Mouse (Mus musculus): ENCODE measurements around the gene Bcorl1. TPM values are rescaled to one million over a fixed set of nuclear protein-coding genes. Genes with fewer than 3 reads are reported as not detected.
A peak's percentile ranks its signal among the peaks of the same experiment; 100 is the strongest.

Bcorl1 gene
- polyA plus RNA-seq, 1 experiment from 2014 or later: 3.6 TPM

GRCm38 (mm10) chrX:48342731-48343130, 1.6 kb downstream of the Bcorl1 start:
- Histone ChIP-seq H3K4me3 (replicated peaks) (peak overlapping the region; percentile 73), H3K4me1 (replicated peaks) (peaks cover 49% of the 10 kb centered on the region), H3K9ac (peak overlapping the region; percentile 62), H3K4me2 (peak overlapping the region; percentile 89), H3K9me3 (replicated peaks) (no peaks in the 10 kb centered on the region), H3K36me3 (replicated peaks) (no peaks in the 10 kb centered on the region), H3K27ac (replicated peaks) (peak overlapping the region; percentile 51; the same call in 1 of the 2 replicates), H3K27me3 (peaks cover 39% of the 10 kb centered on the region)
- WGBS (ENCODE audit: insufficient replicate concordance): 16% methylated on average over 16 of the region's 16 CpGs
- ATAC-seq (ENCODE audit: insufficient read depth): 0 out of 2 replicates have a peak, but pooled peaks have one; percentile 8

DNA sequence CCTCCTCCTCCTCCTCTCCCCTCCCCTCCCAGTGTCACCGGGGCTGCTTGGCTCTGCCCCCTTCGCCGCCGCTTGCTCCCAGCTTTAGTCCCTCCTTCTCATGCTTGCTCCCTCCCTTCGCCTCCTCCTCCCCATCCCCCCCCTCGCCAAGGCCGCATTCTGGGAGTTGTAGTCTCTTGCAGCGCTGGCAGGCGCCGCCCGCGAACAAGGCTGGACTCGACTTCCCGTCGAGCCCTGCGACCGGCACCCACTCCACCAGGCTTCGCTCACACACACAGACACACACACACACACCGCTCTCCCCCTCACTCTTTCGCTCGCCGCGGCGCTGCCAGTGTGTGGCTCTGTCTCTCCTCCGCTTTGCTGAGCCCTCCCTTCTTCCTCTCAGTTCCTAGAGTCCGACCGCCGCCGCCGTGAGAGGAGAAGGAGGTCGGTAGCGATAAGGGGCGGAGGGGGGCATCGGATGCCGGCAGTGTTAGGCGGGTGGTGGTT, 2.3 kb downstream of the Bcorl1 start:
- peak; percentile 86 for ATAC-seq (ENCODE audit: insufficient read depth)
- H3K4me2 ChIP-seq: peak overlapping the region; percentile 89
- WGBS (ENCODE audit: insufficient replicate concordance): 7% methylated on average over 34 of the region's 36 CpGs
- H3K27ac ChIP-seq (replicated peaks): peak overlapping the region; percentile 91
- peak overlapping the region; percentile 73 for H3K4me3 ChIP-seq (replicated peaks)
- H3K36me3 ChIP-seq (replicated peaks): no peaks in the 10 kb centered on the region
- H3K4me1 ChIP-seq (replicated peaks): peaks cover 49% of the 10 kb centered on the region
- H3K9ac ChIP-seq: peak overlapping the region; percentile 70
- peaks cover 39% of the 10 kb centered on the region for H3K27me3 ChIP-seq
- no peaks in the 10 kb centered on the region for H3K9me3 ChIP-seq (replicated peaks)

GRCm38 (mm10) chrX:48343966-48344642, 2.9 kb downstream of the Bcorl1 start:
- Histone ChIP-seq H3K36me3 (replicated peaks) (no peaks in the 10 kb centered on the region), H3K4me2 (peak overlapping the region; percentile 89), H3K4me3 (replicated peaks) (peak overlapping the region; percentile 73), H3K4me1 (replicated peaks) (peaks cover 49% of the 10 kb centered on the region), H3K9me3 (replicated peaks) (no peaks in the 10 kb centered on the region), H3K27me3 (peaks cover 39% of the 10 kb centered on the region), H3K9ac (peak overlapping the region; percentile 70), H3K27ac (replicated peaks) (peak overlapping the region; percentile 91)
- ATAC-seq (ENCODE audit: insufficient read depth): no peak; the same call in 1 of the 2 replicates
- 17% methylated on average over 30 of the region's 30 CpGs for WGBS (ENCODE audit: insufficient replicate concordance)

DNA sequence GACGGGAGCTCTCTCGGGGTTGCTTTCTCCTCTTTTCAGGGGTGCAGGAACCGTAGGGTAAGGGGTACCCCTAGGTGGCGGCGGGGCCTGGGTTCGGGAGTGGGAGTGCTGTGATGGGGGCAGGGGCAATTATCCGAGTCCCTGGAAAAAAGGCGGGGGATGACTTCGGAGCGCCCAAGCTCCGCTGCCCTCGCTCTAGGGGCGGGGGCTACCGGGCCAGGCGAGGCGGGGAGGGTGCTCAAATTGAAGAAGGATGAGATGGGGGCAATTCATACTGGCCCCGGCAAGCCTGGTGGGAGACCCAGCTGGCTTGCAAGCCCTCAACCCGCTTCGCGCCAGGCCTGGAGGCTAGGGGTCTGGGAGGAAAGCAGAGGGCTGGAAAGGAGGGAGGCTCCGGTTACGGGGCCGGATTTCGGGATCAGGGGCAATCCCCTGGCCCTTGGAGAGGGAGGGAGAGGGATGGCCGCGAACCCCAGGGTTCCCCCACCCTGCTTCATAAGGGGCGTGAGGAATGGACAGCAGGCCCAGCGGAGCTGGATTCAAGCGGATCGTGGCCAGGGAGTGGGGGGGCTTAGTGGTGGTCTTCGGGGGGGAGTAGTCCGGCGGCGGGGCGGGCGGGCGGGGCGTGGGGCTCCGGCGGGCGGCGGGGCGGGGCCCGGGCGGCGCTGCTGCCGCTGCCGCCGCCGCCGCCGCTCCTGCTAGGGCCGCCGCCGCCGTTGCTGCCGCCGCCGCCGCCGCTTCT, 3.7 kb downstream of the Bcorl1 start:
- H3K27ac ChIP-seq (replicated peaks): peak overlapping the region; percentile 91
- peaks cover 49% of the 10 kb centered on the region for H3K4me1 ChIP-seq (replicated peaks)
- peak overlapping the region; percentile 73 for H3K4me3 ChIP-seq (replicated peaks)
- no peaks in the 10 kb centered on the region for H3K9me3 ChIP-seq (replicated peaks)
- no peaks in the 10 kb centered on the region for H3K36me3 ChIP-seq (replicated peaks)
- H3K9ac ChIP-seq: peak overlapping the region; percentile 70
- ATAC-seq (ENCODE audit: insufficient read depth): no peak
- H3K4me2 ChIP-seq: peak overlapping the region; percentile 89
- 10% methylated on average over 34 of the region's 61 CpGs for WGBS (ENCODE audit: insufficient replicate concordance)
- peaks cover 39% of the 10 kb centered on the region for H3K27me3 ChIP-seq

DNA sequence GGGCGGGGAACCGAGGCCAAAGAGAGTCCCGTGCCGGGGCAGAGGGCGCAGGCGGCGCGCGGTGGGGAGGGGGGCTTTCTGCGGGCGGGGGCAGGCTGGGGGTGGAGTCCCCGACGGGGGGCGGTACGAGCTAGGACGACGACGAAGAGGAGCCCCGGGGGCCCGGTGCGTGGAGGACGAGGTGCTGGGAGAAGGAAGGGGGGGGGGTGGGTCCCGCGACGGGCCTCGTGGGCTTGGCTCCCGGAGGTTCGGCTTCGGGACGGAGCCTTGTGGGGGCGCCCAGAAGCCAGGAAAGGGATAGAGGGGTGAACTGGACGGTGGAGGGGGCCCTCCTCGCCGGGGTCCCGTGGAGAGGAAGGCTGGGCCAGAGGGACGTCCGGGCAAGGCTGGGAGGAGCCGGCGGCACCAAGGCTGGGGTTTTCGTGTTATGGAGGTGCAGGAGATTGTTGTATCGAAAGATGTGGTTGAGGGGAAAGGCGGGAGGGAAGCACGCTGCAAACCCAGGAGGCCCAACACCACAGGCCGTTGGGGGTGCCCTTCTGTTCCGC, 4.3 kb downstream of the Bcorl1 start:
- Histone ChIP-seq H3K27ac (replicated peaks) (no peak overlapping the region; the same call in 1 of the 2 replicates), H3K27me3 (peaks cover 35% of the 10 kb centered on the region), H3K4me2 (peak overlapping the region; percentile 89), H3K9ac (peak overlapping the region; percentile 70), H3K36me3 (replicated peaks) (no peaks in the 10 kb centered on the region), H3K9me3 (replicated peaks) (no peaks in the 10 kb centered on the region), H3K4me1 (replicated peaks) (peaks cover 47% of the 10 kb centered on the region), H3K4me3 (replicated peaks) (peak overlapping the region; percentile 73)
- no peak for ATAC-seq (ENCODE audit: insufficient read depth)
- 13% methylated on average over 29 of the region's 45 CpGs for WGBS (ENCODE audit: insufficient replicate concordance)

- Histone ChIP-seq H3K4me2 (no peak overlapping the region), H3K27me3 (no peaks in the 10 kb centered on the region), H3K9me3 (replicated peaks) (no peaks in the 10 kb centered on the region), H3K36me3 (replicated peaks) (no peaks in the 10 kb centered on the region), H3K4me1 (replicated peaks) (peaks cover 25% of the 10 kb centered on the region), H3K9ac (no peak overlapping the region), H3K27ac (replicated peaks) (no peak overlapping the region), H3K4me3 (replicated peaks) (no peak overlapping the region)
- 66% methylated on average over 6 of the region's 6 CpGs for WGBS (ENCODE audit: insufficient replicate concordance)
- no peak for ATAC-seq (ENCODE audit: insufficient read depth)
Measured at GRCm38 (mm10) chrX:48355346-48355745, 14.2 kb downstream of the Bcorl1 start.

DNA sequence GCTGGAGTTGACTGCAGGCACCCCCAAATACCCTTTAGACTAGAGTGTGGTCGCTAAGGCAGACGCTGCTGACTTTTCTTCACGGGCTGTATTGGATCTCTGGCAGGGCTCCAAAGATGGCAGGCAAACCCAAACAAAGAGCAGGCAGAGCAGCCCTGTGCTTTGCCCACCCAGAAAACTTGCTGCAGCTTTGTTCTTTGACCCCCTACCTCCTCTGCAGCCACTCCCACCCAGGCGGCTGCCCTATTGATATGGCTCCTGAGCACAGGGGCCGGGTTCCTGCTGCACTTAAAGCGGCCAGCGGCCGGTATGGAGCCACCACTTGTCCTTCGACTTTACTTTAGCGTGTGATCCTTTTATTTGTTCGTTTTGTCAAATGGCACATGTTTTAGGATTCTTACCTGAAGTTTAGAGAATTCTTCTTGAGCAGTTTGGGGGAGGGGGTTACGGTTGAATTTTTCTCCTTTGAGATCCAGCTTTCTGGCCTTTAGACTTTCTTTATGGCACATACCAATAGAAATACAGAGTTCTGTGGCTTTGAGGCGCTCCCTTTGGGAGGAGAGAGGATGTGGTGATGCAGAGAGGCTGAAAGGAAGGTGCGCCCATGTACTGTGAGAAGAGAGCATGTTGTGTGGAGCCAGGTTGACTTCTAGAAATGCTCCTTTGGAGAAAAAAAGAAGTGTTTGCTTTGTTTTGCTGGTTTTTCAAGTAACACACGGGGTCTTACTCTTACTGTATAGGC, 24.8 kb downstream of the Bcorl1 start:
- H3K4me3 ChIP-seq (replicated peaks): no peak overlapping the region
- no peaks in the 10 kb centered on the region for H3K4me1 ChIP-seq (replicated peaks)
- H3K27ac ChIP-seq (replicated peaks): no peak overlapping the region
- H3K4me2 ChIP-seq: no peak overlapping the region
- peaks cover 62% of the 10 kb centered on the region for H3K36me3 ChIP-seq (replicated peaks)
- H3K27me3 ChIP-seq: no peaks in the 10 kb centered on the region
- H3K9ac ChIP-seq: no peak overlapping the region
- no peak for ATAC-seq (ENCODE audit: insufficient read depth)
- 65% methylated on average over 15 of the region's 15 CpGs for WGBS (ENCODE audit: insufficient replicate concordance)
- H3K9me3 ChIP-seq (replicated peaks): no peaks in the 10 kb centered on the region

- no peak for ATAC-seq (ENCODE audit: insufficient read depth)
- Histone ChIP-seq H3K36me3 (replicated peaks) (peaks cover 52% of the 10 kb centered on the region), H3K9me3 (replicated peaks) (no peaks in the 10 kb centered on the region), H3K27me3 (no peaks in the 10 kb centered on the region), H3K4me2 (no peak overlapping the region), H3K9ac (no peak overlapping the region), H3K27ac (replicated peaks) (no peak overlapping the region), H3K4me1 (replicated peaks) (no peaks in the 10 kb centered on the region), H3K4me3 (replicated peaks) (no peak overlapping the region)
- WGBS (ENCODE audit: insufficient replicate concordance): 83% methylated on average over 9 of the region's 9 CpGs
Measured at GRCm38 (mm10) chrX:48367841-48368240, 26.7 kb downstream of the Bcorl1 start.

DNA sequence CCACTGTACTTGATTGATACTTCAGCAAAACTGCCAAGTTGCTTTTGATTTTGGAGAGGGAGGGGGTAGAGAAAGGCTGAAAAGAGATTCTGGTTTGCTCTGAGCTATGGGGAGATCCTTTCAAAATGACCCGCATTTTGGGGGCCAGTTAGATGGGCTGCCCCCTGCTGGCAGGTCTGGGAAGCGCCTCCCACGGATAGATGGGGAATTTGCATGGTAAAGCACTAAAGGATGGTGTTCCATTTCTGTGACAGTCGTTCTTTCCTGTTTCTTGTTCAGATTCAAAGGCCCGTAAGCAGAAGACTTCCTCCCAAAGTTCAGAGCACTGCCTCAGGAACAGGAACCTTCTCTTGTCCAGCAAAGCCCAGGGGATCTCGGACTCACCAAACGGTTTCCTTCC, 42.5 kb downstream of the Bcorl1 start:
- 39% methylated on average over 7 of the region's 7 CpGs for WGBS (ENCODE audit: insufficient replicate concordance)
- peaks cover 87% of the 10 kb centered on the region for H3K36me3 ChIP-seq (replicated peaks)

DNA sequence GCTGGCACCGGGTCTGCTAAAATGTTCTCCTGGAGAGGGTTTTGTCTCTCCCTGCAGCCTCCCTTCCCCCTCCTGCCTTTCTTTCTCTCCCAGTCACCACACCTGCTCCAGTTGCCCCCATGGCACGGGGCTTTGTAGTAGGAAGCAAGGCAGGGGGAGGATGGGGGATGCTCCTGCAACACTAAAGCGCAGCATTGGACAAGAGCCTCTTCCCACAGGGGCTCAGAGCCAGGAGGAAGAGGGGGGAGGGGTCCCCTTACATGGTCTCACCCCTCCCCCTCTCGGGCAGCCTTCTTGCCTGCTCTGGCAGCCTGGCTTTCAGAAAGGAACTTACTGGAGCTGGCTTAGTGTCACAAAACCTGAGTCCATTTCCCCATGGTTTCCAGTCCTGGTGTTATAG, 44.8 kb downstream of the Bcorl1 start:
- H3K36me3 ChIP-seq (replicated peaks): peaks cover 92% of the 10 kb centered on the region
- no peak overlapping the region for H3K4me2 ChIP-seq
- no peaks in the 10 kb centered on the region for H3K27me3 ChIP-seq
- no peak overlapping the region for H3K27ac ChIP-seq (replicated peaks)
- no peak for ATAC-seq (ENCODE audit: insufficient read depth)
- H3K9me3 ChIP-seq (replicated peaks): no peaks in the 10 kb centered on the region
- WGBS (ENCODE audit: insufficient replicate concordance): 60% methylated on average over 4 of the region's 4 CpGs
- H3K9ac ChIP-seq: no peak overlapping the region
- H3K4me1 ChIP-seq (replicated peaks): no peaks in the 10 kb centered on the region
- no peak overlapping the region for H3K4me3 ChIP-seq (replicated peaks)

More for the DNA sequence above, 42.5 kb downstream of the Bcorl1 start:
- Histone ChIP-seq H3K4me2 (no peak overlapping the region), H3K27me3 (no peaks in the 10 kb centered on the region), H3K9me3 (replicated peaks) (no peaks in the 10 kb centered on the region), H3K4me1 (replicated peaks) (no peaks in the 10 kb centered on the region), H3K27ac (replicated peaks) (no peak overlapping the region), H3K4me3 (replicated peaks) (no peak overlapping the region), H3K9ac (no peak overlapping the region)
- ATAC-seq (ENCODE audit: insufficient read depth): no peak

Data from liver, embryonic 15.5 days (tissue).